Mouse (Mus musculus) ES-CJ7 (cell line): ENCODE results near the gene Chic2.
A peak's percentile ranks its signal among the peaks of the same experiment; 100 is the strongest.

Source experiments
- DNase-seq: peaks from one replicate; pipeline ENCODE4 v3.0.0; 2011; ENCODE audit warnings: low read depth, low spot score

The Chic2 gene

GRCm38 (mm10) chr5:75044310-75044904, at the start of gene Chic2:
TSS of gene Chic2 (minus strand) at chr5:75044774.
- peak; percentile 77 for DNase-seq

- DNase-seq: peak; percentile 64
Observed at GRCm38 (mm10) chr5:75085906-75086305, 41.3 kb upstream of the Chic2 start.

DNA sequence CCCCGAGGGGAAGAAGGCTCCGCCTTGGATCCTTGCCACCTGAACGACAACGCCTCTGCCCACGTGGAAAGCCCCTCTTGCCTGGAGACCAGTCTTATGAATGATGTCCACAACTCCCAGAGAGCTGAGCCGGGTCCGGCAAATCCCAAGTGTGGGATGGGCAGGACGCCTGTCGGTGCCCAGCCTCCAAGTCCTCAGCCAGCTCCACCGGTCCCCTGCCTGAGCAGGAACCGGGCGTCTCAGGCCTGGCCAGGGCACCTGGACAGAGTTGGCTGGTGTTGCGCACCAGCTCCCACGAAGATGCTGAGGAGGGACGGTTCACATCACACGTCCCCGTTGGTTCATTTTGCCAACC, 40.9 kb upstream of the Chic2 start:
- DNase-seq: no peak

DNA sequence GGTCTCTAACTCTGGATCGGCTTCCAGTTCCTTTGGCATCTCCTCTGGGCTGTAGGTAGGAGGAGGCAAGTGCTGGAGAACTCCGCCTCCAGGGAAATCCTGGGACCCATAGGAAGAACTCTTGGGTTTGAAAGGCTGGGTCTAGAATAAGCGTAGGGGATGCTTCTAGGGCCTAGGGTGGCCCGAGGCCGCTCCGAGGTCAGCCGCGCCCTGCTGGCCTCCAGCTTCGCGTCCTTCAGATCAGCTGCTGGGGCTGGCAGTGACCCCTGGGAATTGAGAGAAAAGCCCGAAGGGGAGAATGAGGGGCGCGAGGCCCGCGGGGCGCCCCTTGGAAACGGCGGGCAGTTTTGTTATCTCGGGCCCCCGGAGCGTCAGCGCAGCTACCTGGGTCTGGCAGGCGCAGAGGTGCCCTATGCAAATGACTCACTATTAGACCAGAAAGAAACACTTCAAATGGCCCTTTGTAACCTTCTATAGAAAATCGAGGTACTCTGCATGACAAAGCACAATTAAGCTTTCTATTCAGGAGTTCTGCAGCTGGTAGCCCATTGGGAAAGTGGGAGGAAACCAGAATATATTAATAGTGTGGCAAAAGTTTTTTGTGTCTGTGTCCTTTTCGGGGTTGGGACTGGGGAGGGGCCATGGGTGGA, 40.4 kb upstream of the Chic2 start:
- DNase-seq: peak; percentile 97

DNA sequence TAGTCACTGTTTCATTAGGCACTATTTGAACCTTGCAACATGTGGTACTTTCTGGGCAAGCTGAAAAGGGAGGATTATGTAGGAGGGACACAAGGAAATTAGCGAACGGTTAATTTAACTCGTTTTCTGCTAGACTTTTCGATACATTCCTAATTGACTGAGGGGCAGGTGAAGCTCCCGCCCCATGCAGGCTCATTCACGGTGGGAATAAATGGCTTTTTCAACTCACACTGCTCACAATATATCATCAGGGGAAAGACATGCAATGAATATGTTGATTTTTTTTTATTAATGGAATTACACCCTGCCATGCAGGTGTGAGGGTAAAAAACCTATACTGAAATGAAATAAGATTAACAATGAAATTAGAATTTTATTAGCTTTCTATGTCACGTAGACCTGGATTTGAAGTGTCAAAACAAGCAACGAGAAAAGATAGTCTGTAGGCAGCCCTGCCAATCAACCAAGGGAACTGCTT, 39.9 kb upstream of the Chic2 start:
- no peak for DNase-seq

DNA sequence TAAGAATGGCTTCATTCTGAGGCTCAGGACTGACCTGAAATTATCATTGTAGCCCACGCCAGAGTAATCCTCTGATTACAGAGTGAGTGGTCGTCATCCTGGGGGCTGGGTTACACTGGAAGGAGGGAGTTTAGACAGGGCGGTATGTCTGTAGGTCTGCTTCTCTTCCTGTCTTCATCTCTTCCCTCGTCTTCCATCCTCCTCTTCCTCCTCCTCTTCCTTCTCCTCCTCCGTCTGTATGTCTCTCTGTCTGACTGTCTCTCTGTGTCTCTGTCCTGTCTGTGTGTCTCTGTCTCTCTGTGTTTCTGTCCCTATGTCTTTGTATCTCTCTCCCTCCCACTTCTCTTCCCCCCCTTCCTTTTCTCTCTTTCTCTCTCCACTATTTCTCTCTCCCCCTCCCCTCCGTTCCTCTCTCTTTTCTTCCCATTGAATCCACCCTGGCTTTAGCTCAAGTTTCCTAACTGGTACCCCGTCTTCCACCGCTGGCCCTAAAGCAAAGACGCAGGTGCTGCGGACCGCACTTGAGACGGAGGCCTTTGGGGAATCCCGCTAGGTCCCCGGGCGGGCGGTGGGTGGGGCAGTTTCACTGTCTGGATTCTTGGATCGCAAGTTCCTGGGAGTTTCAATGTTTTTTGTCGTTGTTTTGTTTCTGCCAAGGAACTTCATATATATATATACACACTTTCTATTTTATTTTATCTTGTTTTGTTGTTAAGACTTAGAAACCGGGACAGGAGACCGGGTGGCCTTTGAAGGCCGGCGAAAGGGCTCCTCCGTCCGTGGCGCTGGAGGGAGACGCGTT, 39.2 kb upstream of the Chic2 start:
- DNase-seq: peak; percentile 46

DNA sequence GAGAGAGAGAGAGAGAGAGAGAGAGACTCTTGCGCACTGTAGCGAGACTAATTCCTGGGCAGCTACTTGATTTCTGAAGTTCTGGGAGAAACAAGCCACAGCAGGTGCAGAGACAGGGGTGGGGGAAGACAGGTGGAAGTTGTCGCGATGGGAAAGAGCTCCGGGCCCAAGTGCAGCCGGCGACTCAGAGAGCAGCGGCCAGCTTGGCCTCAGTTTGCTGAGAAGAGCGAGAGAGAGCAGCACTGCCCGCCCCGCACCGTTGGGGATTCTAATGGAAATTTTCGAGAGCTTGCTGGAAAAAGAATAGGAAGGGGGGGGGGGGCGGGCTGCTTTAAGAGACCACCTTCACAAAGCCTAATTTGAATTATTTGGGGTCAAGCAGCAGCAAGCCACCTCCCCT, 38.5 kb upstream of the Chic2 start:
- peak; percentile 34 for DNase-seq

DNA sequence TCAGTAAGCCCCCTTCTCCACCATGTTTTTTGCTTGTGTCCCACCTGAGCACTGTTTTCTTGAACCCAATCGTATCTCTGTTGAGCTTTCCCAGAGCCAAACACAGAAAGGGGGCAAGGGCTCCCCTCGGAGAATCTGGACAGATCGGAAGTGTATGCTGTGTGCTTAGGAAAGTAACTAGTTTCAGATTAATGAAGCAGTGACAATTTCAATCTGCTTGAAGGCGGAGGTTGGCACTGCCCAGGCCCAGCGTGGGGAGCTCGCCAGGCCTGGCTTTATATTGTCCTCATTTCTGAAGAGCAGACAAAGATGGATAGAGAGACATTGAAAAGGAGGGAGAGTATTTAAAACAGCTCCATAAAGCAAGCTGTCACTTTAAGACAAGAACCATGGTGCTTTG, 37.9 kb upstream of the Chic2 start:
- DNase-seq: no peak

DNA sequence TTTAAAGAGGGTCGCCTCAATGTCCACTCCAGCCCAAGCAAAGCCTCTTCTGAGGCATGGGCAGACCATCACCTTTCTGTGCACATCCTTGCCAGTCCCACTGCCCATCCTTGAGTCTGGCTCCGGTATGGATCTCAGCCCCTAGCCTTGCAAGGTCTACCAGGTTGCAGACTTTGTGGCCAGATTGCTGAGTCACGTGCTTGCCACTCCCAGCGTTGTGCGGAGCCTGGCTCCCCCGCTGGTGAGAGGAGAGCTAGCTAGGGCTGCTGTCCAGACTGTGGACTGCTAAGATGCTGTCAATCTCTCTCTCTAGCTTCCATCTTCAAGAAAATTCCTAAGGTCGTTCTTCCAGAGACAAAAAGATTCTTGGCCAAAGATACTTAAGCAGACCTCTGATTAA, 35.0 kb upstream of the Chic2 start:
- peak; percentile 72 for DNase-seq

GRCm38 (mm10) chr5:75077051-75077380, 32.4 kb upstream of the Chic2 start:
- no peak for DNase-seq

DNA sequence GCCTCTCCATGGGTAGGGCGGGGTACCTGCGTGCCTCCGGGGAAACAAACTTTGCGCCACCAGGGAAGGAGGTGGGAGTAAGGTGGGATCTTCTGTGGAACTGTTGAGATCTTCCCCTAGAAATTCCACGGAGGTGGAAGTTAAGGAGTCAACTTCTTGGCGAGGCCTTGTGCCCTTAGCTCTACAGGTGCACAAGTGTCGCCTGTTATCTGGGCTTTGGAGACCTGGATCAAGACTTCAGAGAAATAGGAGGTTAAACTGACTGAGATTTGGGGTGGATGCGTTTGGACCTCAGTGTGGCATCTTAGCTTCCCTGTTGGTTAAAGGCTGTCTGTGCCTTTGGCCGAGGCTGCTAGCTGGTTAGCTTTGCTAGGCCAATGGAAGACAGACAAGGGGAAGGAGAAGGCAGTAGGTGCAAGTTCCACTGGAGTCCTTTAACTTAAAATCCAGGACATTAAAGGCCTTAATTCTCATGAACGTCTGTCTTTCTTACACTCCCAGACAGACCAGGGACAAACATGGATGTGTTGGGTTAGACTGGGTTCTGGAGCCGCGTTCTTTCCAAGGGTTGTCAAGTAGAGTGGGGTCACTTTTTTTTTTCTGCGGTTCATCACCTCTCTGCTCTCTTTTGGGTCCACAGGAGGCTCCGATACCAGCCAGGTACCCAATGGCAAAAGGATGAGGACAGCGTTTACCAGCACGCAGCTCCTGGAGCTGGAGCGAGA, 31.9 kb upstream of the Chic2 start:
- DNase-seq: peak; percentile 38

DNA sequence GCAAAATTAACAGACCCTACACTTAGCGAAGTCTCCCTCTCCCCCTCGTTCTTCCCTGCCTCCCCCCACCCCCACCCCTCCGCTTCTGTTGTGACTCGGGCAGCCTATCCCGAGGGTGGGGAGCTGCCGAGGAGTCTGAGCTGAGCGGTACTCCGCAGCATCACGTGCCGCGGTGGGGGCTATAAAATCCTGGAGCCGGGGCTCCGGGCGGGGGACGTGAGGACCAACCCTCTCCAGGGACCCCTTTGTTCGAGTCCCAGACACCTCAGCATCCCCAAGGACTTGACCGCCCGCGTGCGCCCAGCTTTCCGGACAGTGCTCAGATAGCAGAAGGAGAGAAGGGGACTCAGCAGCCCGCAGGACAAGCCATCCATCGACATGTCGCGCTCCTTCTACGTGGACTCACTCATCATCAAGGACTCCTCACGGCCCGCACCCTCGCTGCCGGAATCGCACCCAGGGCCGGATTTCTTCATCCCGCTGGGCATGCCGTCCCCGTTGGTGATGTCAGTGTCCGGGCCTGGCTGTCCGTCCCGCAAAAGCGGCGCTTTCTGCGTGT, 30.9 kb upstream of the Chic2 start, which contains the start of gene Gsx2:
Gene Gsx2 (plus strand): TSS at position 219 of the 559 bp plus-strand sequence.
- peak; percentile 46 for DNase-seq

- DNase-seq: no peak
Observed at GRCm38 (mm10) chr5:75074537-75075382, 30.2 kb upstream of the Chic2 start.

- DNase-seq: no peak
Observed at GRCm38 (mm10) chr5:75074132-75074531, 29.6 kb upstream of the Chic2 start.

DNA sequence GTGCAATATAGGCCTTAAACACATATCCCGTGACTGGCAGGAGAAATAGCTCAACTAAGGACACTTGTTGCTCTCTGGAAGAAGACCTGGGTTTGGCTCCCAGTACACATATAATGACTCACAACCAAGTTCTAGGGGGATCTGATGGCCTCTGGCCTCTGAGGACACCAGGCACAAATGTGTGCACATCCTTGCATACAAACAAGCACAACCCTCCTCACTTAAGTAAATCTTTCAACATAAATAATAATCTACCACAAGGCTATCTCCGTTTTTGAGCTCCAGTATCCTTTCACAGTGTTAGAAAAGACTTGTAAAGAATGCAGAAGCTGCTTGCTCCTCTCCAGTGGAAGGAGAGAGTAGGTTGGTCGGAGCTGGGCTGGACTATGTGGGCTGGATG, 29.1 kb upstream of the Chic2 start:
- no peak for DNase-seq

- no peak for DNase-seq
Observed at GRCm38 (mm10) chr5:75073167-75073566, 28.6 kb upstream of the Chic2 start.

- no peak for DNase-seq
Observed at GRCm38 (mm10) chr5:75072532-75072931, 28.0 kb upstream of the Chic2 start.

- no peak for DNase-seq
Observed at GRCm38 (mm10) chr5:75071951-75072350, 27.4 kb upstream of the Chic2 start.

DNA sequence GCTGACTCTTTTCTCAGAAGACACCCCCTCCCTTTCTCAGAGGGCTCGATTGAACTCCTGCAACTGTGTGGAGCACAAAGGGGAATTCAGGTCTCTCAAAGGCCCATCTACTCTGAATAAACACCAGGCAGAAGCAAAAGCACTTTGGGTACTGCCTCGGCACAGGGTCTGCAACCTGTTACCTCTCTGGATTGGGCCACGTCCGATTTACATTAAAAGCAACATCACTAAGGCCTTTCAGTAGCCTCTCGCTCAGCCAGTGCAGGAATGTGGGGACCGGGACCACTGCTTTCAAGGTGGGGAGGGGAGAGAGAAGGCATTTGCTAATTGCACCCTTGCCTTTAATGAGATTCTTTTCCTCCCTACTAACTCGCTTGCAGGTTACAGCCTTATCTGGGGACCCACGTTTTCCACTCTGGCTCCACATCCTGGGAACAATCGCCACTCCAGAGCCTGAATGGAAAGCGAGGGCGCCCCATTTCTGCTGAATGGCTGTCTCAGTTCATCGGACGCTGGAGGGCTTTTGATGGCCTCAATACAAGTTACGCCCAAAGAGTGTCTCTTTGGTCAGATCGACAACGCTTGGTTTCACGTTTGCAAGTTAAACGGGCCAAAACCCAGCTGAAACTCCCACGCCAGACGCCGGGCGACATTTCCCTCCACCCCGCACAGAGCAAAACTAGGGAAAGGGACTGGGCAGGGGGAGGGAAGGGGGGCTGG, 26.2 kb upstream of the Chic2 start:
- peak; percentile 71 for DNase-seq

GRCm38 (mm10) chr5:75070132-75070531, 25.6 kb upstream of the Chic2 start:
- peak; percentile 64 for DNase-seq
